Mouse (Mus musculus) mature B cell (primary cell): ENCODE results near the gene Gpn3.
"Not testable (repeated sequence)": the region's sequence is repeated elsewhere in the genome, so short reads cannot be mapped to it uniquely, and the experiment has no call there.

Source experiments
- in situ Hi-C: fragments of 300-500 bp; cut with MboI; formaldehyde crosslinking; loops from 2 replicates; pipeline ENCODE4 v1.14.3; 2019

The Gpn3 gene

DNA sequence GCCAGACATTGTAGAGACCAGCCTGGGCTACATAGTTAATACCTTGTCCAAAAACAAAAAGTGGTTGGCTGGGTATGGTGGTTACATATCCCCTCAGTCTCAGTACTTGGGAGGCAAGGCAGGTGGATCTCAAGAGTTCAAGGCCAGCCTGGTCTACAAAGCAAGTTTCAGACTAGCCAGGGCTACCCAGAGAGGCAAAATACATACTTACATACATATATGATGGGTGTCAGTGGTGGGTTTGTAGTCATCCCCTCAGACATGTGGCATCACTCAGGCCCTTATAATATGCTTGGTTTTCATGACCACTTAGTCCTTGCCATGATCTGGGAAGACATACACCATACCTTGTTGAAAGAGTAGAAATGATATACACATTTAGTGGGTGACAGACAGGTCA is 19.0 kb downstream of the Gpn3 start:
- in situ Hi-C loops, result no loop called here

DNA sequence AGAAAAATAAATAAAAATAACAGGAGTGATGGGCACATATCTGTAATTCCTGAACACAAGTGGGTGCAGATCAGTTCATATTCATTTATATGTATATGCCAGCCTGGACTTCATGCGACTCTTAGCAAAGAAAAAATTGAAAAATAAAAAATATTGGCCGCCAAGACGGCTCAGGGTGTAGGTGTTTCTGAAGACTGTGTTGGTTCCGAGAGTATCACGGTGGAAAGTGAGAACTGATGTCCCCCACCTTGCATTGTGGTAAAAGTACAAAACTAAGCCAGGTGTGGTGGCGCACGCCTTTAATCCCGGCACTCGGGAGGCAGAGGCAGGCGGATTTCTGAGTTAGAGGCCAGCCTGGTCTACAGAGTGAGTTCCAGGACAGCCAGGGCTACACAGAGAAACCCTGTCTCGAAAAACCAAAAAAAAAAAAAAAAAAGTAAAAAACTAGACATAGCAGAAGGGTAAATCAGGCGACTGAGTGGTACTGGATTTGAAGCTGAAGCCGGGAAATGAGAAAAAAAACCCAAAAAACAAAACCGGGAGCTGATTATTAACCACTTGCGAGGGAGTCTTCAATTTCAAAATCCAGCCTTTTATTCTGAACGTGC is 19.6 kb downstream of the Gpn3 start:
- in situ Hi-C loops, result no loop called here

GRCm38 (mm10) chr5:122391786-122392180 is 20.1 kb downstream of the Gpn3 start, which contains the start of gene Arpc3:
Gene Arpc3, plus strand, starts transcription at chr5:122391878.
- in situ Hi-C loops, result no loop called here

DNA sequence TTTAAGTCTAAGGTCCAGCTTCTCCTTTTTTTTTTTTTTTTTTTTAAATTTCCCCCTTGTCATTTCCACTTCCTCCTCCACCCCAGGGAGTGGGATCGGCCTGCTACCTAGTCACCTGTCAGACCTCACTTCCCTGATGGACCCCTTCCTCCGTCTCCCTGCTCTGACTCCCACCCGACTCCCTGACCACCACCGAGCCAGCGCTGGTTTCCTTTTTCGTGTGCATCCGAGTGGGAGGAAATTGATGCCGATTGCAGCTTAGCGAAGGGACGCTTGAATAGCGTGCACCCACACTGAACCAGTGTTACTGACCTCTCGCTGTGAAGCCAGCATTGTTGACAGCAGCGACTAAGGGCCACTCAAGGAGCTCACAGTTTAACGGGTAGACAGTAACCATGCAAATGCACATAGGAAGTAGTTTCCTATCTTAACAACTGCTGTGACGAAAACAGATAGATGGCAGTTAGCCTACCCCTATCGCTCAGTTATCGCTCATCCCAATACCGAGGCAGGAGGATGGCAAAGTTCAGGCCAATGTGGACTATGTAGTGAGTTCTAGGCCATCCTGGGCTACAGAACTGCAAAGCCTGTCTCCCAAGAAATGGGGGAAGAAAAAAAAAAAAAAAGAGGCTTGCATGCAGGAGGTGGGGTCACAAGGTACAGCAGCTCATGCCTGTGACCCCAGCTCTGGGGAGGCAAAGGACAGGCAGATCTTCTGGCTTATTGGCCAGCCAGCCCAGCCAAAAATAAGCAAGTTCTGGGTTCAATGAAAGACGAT is 20.7 kb downstream of the Gpn3 start:
- in situ Hi-C loops, result no loop called here

- in situ Hi-C loops, result no loop called here
Measured at GRCm38 (mm10) chr5:122393887-122394286, 22.2 kb downstream of the Gpn3 start.

DNA sequence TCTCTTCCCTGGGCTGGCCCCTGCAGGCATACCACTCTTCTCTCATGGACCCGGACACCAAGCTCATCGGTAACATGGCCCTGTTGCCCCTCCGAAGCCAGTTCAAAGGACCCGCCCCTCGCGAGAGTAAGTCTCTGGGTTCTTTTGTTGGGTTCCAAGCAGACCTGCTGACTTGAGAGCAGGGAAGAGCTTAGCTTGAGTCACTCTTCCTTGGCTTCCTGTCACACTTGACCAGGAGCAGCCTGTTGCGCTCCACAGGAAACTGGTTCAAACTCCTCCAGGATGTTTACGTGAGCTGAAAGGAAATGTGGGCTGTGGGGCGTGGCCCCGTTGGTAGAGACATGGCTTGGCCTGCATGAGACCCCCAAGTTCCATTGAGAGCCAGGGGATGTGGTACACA is 25.1 kb downstream of the Gpn3 start:
- in situ Hi-C loops, result no loop called here

DNA sequence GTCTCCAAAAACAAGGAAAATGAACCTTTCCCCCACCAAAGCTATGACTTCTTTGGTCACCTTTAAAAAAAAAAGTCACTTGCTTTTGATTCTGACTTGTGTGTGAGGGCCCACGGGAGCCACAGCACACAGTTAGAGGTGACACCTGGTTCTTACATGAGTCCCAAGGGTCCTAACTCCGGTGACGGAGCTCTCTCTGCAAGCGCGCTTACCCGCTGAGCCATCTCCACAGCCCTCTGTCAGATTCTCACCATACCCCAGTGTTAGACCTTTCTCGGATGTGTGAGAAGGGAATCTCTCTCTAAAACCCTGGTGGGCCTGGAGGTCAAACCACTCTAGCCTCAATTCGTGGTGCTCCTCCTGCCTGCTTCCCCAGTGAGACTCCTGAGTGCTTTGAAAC is 25.8 kb downstream of the Gpn3 start:
- in situ Hi-C loops, result no loop called here

- in situ Hi-C loops, result no loop called here
Measured at GRCm38 (mm10) chr5:122399871-122400270, 28.2 kb downstream of the Gpn3 start.

GRCm38 (mm10) chr5:122400628-122401302 is 29.1 kb downstream of the Gpn3 start:
- in situ Hi-C loops, result no loop called here

- in situ Hi-C loops, result no loop called here
Measured at GRCm38 (mm10) chr5:122401303-122401640, 29.6 kb downstream of the Gpn3 start.

GRCm38 (mm10) chr5:122402160-122402559 is 30.5 kb downstream of the Gpn3 start:
- in situ Hi-C loops, result no loop called here

GRCm38 (mm10) chr5:122402772-122403171 is 31.1 kb downstream of the Gpn3 start:
- in situ Hi-C loops, result no loop called here

DNA sequence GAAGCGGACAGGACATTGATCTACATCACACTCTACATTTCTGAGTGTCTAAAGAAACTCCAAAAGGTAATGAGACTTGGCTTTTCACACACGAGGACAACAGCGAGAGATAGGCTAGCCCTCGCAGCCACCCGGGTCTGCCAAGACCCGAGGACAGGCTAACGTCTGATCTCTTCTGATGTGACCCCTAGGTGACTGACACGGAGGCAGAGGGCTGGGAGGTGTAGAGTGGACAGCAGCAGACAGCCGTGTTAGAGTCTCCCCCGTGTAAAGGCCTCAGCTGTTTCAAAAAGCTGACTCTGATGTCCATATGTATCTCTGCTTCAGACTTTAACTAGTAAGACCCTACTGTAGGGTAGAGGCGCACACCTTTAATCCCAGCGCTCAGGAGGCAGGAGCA is 31.7 kb downstream of the Gpn3 start:
- in situ Hi-C loops, result no loop called here

- in situ Hi-C loops, result no loop called here
Measured at GRCm38 (mm10) chr5:122405537-122405936, 33.9 kb downstream of the Gpn3 start.

DNA sequence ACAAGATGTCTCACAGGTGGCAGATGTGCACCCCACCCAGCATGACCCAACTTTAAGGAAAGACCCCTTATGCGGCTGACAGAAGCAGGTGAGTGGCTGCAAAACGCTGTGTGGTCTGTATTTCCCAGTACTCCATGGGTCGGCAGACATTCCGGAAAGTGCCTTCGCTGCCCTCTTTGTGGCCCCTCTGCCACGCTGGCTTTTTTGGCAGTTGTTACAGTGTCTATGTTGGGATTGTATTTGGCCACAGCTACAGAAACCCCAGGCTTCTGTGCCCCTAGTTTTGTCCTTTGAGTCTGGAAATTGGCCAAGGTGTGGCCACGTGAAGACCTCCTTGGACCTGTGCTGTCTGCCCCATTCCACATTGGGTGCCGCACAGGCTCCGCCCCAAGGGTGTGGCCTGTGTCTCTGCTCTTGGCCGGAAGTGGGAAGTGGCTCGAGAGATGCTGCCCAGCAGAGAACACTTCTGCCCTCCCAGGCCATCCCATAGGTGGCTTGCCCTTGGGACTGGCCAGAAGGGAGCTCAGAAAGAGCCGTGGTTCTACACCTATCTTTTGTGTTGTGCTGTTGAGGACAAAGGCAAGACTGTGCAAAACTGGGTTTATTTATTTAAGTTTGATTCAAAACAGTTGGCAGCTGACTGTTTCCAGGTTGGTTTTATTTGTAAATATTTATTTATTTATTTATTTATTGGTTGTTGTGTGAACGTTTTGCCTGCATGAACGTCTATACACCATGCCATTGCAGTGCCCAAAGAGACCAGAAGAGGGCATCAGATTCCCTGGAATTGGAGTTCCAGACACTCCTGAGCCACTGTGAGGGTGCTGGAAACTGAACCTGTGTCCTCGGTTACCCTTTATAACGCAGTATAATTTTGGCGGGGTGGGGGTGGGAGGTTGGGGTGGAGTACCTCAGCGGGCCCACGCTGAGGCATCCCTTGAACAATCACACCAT is 38.3 kb downstream of the Gpn3 start:
- in situ Hi-C loops, result no loop called here

GRCm38 (mm10) chr5:122411892-122412291 is 40.2 kb downstream of the Gpn3 start:
- in situ Hi-C loops, result no loop called here

DNA sequence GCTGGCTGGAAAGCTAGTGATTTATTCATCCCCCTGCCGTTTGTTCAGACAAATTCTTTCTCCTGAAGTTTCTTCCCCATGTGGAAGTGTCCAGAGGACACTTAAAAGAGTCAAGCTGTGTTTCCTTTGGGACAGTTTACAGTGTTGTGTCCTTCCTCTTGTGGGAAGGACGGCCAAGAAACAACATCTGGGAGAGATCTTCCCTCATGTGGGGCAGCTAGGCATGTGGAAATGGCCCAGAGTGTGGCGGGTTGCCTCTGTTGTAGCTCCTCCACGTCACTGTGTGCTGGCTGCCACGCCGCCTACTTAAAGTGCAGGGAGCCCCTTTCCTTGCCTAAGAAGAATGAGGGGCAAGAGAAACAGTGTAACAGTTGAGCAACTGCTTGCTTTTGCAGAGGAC is 41.1 kb downstream of the Gpn3 start:
- in situ Hi-C loops, result no loop called here

GRCm38 (mm10) chr5:122414351-122414750 is 42.7 kb downstream of the Gpn3 start:
- in situ Hi-C loops, result no loop called here

DNA sequence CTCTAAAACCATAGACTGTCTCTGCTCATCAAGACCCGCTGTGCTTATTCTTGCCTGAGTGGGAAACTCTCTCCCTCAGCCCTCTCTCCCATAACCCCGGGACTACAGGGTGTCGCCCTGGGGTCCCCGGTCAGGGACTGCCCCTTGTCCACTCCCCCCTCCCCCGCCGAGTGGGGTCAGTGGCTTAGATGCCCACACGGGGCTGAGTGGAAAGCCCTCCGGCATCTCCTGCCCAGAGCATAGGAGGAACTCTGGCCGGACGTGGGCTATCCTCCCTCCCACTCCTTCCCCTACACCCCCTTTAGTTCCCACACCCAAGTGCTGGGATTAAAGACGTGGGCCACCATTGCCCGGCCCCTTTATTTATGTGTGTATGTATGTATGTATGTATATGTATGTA is 43.8 kb downstream of the Gpn3 start:
- in situ Hi-C loops, result no loop called here

GRCm38 (mm10) chr5:122420676-122421075 is 49.0 kb downstream of the Gpn3 start:
- in situ Hi-C loops, result not testable (repeated sequence)

- in situ Hi-C loops, result no loop called here
Measured at GRCm38 (mm10) chr5:122421271-122422068, 49.8 kb downstream of the Gpn3 start, which contains the start of gene Anapc7. Gene Anapc7, plus strand, starts transcription at chr5:122421693.
